Mouse (Mus musculus) skeletal muscle tissue, postnatal 0 days (tissue): Measurements from ENCODE around the gene Borcs5. TPM values are rescaled to one million over a fixed set of nuclear protein-coding genes. Genes with fewer than 3 reads are reported as not detected.

Experiments used
- polyA plus RNA-seq: library from polyadenylated mRNA; unstranded; fragments of >200 nt; fragmentation: Nextera tagmentation; extraction: Ambion mirVana; gene quantifications from 2 replicates; pipeline ENCODE4 v1.2.1, GENCODE M21; 2015

The Borcs5 gene
- 14.6 and 18.1 TPM in 2 replicates for polyA plus RNA-seq

DNA sequence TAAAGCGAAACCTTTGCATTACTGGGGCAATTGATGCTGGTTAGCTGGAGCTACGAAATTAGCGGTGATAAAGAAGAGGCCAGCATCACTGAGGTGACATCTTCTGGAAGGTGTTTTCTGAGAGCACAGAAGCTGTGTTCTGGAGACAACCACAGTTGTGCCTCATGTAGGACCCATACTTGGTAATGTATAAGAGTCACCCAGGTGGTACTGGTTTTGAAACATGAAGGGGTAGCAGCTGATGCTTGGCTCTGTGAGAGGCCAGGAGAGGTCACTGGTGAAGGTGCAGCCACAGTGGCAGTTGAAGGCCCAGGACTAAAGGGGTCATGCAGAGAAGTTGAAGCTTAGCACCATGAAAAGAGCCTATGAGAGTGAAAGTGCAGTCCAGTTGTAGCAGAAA, at the start of gene Borcs5:
Borcs5 (plus strand) TSS at position 301 of the 400 bp plus-strand sequence.

DNA sequence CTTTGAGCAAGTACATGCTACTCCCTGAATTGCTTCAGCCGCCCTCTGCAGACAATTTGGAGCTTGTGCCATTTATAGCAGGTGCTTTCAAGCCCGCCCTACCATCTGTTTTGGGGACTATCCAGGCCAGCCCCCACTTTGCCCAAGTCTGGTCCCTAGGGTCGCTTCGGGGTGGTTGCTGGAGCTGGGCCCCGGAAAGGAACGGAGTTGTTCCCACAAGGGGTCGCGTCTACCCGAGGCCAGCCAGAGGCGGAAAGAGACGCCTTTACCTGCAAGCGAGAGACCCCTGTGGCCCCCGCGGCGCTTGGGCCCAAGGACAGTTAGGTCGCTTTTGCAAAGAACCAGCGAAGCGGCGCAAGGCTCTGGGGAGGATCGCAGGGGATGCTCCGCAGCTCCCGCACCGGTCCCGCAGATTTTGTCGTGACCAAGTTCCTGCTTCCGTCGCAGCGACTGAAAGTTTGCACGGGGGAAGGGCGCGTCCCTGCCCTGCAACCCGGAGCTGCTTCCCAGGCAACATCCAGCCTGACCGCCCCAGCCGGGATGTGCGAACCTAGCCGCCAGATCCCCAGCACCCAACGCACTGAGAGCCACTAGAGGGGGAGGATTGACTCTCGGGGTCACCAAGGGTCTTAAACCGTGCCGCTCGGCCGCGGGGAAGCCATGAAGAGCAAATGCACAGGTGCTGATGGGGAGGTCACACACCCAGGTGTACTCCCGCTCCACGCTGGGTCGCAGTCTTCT, 7.2 kb upstream of the Borcs5 start, which contains the start of gene Mansc1:
Mansc1 (minus strand) TSS at position 542 of the 741 bp plus-strand sequence.

Other genes starting within 250 kb of the Borcs5 start
- 0.15 TPM in 1 of 2 replicates, not detected in the other for gene Bcl2l14, start 243.2 kb upstream of the Borcs5 start, polyA plus RNA-seq
- 13.3 and 14.8 TPM in 2 replicates for gene Lrp6, start 72.5 kb upstream of the Borcs5 start, polyA plus RNA-seq
- gene Mansc1, start 7.0 kb upstream of the Borcs5 start, polyA plus RNA-seq = 2.3 and 2.8 TPM in 2 replicates
- 8.0 and 9.3 TPM in 2 replicates for gene Dusp16, start 153.1 kb downstream of the Borcs5 start, polyA plus RNA-seq
- gene Crebl2, start 190.6 kb downstream of the Borcs5 start, polyA plus RNA-seq = 2.1 and 2.4 TPM in 2 replicates